Mouse (Mus musculus) mature B cell (primary cell): ENCODE results near the gene Liph.
"Not testable (repeated sequence)": the region's sequence is repeated elsewhere in the genome, so short reads cannot be mapped to it uniquely, and the experiment has no call there.

Experiments used
- in situ Hi-C: fragments of 300-500 bp; cut with MboI; formaldehyde crosslinking; loops from 2 replicates; pipeline ENCODE4 v1.14.3; 2019

Liph gene

DNA sequence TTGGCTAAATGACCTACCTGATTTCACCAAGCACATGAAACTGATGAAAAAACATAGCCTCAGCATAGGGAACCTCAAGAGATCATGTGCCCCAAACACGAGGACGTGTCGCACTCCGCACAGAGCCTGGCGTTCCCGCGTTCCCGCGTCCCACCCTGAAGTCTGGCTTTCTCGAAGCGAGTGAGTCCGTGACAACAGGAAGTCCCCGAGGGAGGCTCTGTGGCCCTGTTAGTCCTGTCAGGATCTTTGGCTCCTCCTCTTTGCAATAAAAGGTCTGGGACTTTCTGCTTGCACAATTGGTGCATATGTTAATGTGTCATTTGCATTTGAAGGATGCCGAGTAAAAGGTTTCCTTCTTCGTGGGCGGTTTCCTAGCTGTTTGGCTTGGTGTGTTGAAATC, at the start of gene Liph:
Gene Liph, minus strand, starts transcription at position 360 of the 400 bp plus-strand sequence.
- in situ Hi-C loops: no loop called here

DNA sequence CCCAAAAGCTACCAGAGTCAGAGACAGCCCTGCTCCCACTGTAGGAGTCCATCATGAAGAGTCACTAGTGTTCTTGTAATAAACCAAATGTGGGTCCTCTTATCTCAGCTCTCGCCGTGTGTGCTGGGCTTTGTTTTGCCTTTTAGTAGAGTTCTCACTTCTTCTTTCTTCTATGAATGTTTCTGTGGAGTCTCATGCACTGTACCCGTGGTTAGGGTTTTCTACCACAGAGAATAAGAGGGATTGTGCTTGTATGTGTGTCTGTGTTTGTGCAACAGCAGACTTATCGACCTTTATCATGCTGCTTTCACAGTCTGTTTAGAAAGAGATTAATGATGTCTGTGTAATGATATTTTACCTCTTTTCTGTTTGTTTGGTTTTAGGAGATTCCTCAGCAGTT, 48.4 kb upstream of the Liph start:
- in situ Hi-C loops: no loop called here

DNA sequence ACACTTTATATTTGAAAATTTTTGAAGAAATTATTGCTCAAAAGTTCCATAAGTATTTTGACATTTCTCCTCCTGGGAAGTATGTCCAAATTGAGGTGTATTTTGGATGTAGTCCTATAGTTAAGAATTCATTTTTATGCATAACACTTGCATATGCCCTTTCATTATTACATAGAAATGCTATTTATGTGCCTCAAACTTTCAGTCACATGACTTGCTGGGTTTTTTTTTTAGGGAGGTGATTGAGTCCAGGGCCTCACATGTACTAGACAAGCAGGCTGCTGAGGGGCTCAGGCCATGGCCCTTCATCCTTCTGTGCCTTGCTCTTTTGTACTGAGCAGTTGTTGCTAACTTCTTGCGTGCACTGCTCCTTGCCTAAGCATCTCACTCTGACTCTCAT, 44.5 kb upstream of the Liph start:
- in situ Hi-C loops: no loop called here

DNA sequence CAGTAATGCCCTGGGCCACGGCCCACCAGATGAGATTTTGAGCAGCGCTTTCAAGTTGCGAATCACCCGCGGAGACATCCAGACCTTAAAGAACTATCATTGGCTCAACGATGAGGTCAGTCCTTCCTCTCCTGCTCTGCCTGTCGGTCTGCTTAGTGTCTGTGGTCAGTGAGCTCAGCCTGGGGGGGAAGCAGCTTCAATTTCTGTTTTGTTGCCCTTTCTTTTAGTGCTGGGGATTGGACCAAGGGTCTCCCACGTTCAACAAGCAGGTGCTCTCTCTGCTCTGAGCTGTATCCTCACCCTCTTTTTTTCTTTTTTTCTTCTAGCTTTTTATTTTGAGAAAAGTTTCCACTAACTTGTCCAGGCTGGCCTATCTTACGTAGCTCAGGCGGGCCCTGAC, 43.1 kb upstream of the Liph start:
- in situ Hi-C loops: no loop called here

DNA sequence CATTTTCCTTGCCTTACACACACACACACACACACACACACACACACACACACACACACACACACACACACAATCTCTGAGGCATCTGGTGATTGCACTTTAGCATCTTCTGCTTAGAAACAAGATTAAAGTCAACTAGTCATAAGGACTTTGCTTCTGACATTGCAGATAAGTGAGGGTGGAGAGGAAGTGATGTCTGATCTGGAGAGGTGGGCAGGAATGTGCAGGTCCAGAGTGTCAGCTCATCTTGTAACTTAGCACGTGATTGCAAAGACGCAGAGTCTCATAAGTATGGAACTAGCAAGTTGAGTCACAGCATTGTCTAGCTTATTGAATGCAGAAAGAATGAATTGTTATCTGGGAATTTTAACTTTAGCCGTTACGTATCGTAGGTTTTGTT, 32.0 kb upstream of the Liph start:
- in situ Hi-C loops: no loop called here

DNA sequence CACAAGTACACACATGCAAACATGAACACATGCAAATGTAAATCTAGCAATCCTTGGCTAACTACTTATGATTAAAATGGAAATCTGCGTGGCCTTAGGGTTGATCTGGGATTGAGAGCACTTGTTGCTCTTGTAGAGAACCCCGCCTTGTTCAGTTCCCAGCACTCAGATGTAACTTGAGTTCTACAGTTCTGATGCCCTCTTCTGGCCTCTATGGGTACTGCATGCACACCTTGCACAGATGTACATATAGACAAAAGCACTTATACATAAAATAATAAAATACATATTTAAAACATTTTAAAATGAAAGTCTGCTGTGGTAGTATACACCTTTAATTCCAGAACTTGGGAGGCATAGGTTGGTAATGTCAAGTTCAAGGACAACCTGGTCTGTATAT, 26.7 kb upstream of the Liph start:
- in situ Hi-C loops: no loop called here

DNA sequence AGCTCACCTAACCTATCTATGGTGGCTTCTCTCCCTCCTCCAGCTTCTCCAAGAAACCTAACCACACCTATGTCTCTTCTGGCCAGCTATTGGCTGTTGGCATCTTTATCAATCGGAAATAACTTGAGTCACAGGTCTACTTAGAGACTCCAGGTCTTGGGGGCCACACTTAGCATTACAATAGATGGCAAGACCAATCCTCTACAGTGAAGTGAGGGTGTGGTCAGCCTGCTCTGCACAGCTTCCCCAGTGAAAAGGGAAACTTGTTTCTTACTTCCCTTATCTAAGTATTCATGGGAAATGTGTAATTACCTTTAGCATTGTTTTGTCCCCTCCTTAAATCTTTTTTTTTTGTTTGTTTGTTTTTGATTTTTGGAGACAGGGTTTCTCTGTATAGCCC, 20.1 kb upstream of the Liph start:
- in situ Hi-C loops: no loop called here

DNA sequence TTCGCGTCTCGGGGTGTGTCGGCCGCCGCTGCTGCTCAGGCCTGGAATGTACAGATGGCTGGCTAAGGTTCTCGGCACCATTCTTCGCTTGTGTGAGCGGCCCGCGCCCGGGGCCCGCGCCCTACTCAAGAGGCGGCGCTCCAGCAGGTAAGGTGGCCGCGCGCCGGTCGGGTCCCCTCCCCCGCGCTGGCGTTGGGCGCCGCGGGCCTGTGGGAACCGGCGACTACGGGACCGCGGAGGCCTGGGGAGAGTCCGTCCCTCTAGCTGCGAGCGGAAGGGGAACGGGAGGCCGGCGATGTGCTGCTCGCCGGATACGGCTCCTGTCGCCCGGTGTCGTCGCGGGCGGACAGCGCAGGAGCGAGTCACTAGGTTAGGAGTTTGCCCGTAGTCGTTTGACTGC, 14.1 kb upstream of the Liph start:
- in situ Hi-C loops: no loop called here

DNA sequence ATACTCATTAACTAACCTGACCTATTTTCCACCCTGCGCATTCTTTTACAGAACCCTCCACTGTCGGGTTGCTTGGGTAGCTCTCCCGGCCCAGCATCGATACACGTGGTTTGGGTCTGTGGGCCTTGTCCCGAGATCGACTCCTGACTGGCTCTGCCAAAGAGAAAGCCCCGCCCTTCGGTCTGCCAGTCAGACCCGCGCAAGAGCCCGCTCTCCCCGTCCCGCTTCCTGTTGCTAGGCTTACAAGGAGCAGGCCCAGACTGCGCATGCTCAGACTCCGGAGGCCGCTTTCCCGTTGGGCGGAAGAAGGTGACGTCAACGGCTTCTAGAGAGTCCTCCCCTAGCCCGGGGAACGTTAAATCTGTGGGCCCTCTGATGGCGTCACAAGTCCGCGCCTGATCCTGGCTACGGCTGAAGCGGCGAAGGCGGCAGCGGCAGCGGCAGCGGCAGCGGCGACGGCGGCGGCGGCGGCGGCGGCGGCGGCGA, 13.7 kb upstream of the Liph start, which contains the start of gene Senp2:
Gene Senp2, plus strand, starts transcription at position 386 of the 486 bp plus-strand sequence.
- in situ Hi-C loops: no loop called here

DNA sequence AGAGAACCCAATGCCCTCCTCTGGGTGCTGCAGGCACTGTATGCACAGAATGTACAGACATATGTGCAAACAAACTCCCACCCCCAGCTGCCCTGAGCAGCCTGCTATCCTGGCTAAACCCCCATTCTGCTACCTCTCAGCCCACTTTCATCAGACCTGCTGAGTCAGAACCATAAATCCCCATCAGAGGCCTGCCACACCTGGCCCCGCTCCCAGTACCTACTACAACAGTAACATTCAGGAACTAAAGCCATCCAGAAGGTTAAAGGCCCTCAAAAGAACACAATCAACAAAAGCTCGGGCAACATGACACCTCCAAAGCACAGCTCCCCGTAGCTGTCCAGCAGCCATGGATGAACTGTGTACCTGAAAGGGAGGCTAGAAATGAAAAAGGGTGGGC, 6.1 kb upstream of the Liph start:
- in situ Hi-C loops: no loop called here

DNA sequence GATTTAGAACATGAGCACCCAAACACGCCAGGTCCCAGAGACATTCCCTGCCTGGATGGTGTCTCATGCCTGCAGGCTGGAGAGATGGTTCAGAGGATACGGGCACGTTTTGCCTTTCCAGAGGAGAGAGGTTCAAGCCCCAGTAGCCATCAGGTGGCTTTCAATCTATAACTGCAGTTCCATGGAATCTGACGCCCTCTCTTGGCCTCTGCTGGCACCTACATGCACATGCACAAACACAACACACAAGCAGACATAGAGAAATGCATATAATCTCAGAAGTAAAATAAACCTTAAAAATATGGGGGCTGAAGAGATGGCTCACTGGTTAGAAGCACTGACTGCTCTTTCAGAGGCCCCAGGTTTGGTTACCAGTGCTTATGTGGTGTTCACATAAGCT, 5.7 kb upstream of the Liph start:
- in situ Hi-C loops: no loop called here

DNA sequence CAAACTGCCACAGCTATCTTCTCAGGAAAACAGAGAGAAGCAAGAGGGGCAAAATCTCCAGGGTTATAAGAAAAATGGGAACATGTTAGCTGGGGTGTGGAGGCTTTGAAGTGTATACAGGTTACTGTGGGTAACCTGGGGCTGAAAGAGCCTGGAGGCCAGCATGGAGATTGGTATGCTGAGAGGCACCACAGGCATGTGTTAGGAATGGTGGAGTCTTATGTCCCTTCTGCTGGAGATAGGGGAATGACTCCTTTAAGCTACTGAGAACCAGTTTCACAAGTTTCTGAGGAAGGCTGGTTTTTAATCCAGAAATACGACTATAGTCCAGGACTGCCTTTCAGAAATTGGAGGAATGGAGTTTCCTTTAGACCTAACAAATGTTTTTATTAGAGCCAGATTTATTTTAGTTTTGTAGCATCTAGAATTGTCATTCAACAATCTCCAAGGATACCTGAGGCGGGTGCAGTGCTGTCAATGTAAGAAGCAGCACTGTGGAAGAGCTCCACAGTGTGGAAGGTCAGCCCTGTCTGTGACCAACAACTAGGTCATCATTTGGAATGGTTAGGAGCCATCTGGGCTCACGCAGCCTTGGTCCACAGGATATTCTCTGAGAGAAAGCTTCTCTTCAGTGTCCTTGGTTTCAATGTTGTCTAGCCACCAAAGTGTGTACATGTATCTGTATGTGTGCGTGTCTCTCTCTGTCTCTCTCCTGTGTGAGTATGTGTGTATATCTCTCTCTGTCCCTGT, 4.7 kb upstream of the Liph start:
- in situ Hi-C loops: no loop called here

DNA sequence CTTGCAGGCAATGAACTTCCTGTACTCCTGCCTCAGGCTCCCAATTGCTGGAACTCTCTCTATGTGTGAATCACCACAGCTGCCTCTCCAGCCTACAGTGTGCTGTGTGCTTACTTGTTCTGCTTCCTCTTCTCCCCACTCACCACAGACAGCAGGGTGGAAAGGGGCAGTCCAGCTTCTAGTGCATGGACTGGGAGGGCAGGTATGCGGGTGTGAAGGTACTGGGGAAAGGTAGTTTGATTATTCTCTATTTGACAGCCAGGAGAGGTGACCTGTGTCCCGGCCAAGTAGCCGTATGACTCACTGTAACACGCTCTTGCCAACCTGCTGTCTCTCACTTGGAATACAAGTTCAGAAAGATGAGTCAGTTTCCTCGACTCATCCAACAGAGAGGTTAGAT, 2.6 kb upstream of the Liph start:
- in situ Hi-C loops: no loop called here

DNA sequence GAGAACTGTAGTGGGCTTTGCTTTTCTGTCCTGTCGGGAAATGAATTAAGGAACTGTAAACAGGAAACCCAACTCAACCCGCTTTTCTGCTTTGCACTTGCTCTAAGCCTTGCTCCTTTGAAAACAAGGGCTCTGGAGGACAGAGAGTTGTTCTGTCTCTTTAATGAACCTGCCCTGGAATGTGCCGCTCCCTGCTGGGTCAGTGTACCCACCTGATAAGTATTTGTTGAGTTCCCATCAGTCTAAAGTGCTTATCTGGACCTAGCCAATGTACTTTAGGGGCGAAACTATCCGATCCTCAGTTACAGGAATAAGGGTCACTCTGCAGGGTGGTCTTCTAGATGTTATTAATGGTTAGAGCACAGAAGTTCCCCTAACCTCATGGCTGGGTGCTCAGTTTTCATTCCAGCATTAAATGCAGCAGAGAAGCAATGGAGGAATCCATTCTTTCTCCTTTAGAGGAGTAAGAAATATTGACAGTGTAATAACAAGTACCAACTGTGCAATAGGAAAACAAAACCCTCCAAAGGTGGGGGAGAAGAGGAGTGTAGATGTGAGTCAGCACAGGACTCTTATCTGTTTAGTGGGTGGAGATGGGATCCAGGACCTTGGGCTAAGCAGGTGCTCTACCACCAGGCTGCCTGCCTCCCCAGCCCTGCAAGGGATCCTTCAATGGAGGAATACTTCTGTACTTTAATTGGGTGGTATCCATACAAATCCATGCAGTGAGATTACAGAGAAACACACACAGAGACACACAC, 1.6 kb upstream of the Liph start:
- in situ Hi-C loops: no loop called here

DNA sequence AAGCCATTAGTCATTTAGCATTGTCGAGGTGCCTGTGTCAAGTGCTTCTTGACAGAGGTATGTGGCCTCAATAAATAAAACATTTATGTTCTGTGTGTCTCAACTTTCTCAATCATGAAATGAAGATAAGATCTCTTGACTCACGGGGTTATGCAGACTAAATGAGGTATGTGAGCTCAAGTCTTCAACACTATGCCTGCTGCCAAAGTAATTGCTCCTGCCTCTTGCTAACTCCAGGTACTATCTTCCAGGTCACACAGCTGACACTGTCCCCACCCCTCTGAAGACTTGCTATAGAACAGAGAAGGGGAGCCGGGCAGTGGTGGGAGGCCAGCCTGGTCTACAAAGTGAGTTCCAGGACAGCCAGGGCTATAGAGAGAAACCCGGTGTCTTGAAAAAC, 939 bp upstream of the Liph start:
- in situ Hi-C loops: no loop called here

DNA sequence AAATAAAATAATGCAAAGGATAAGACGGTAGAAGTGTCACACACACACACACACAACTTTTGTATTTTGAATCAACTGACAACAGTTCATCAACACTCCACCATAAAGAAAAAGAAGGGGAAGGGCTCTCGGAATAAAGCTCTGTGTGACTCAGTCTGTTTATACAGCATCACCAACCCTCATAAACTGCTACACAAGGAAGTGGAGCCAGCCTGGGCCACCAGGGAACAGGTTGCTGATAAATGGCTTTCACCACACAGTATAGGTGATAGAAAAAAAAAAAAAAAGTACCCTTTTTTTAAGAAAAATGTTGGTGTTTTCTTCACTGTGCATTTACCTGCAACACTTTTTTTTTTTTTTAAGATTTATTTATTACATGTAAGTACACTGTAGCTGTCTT, 3.7 kb downstream of the Liph start:
- in situ Hi-C loops: no loop called here

DNA sequence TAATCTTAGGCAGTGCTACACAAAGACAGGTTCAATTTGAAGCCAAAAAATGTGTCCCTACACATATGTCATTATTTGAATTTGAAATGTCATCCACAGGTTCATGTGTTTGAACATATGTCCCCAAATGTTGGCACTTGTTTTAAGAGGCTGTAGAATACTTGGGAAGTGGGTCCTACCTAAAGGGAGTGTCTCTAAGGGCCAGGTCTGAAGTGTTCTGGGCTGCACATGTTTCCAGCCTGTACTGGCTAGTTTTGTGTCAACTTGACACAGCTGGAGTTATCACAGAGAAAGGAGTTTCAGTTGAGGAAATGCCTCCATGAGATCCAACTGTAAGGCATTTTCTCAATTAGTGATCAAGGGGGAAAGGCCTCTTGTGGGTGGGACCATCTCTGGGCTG, 4.6 kb downstream of the Liph start:
- in situ Hi-C loops: not testable (repeated sequence)

DNA sequence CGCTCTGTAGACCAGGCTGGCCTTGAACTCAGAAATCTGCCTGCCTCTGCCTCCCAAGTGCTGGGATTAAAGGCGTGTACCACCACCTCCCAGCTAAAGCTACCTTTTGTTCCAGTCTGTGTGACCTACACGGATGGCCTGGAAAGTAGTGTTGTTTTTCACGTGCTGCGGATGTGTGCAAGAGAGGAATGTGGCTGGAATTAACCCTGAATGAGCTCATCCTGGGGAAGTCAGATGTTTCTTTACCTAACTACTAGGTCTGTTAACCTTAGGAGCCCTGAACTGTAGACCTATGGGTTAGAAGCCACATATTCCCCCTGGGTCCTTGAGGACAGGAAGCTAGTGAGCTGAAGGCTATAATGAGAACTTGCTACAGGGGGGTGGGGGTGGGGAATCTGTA, 7.5 kb downstream of the Liph start:
- in situ Hi-C loops: no loop called here

DNA sequence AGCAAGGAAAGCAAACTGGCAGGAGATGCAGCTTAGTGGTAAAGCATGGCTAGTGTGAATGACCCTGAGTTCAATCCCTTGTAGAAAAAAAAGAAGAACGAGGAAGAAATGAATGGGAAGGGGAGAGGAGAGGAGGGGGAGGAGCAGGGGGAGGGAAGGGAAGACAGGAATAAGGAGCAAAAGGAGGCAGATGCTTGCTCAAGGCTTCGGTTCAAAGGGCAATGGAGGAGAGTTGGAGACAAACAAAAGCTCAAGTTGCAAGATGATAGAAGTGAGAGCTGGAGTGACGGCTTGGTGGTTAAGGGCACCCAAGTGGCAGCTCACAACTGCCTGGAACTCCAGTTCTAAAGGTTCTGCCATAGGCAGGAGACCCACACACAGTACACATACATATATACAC, 9.3 kb downstream of the Liph start:
- in situ Hi-C loops: no loop called here

DNA sequence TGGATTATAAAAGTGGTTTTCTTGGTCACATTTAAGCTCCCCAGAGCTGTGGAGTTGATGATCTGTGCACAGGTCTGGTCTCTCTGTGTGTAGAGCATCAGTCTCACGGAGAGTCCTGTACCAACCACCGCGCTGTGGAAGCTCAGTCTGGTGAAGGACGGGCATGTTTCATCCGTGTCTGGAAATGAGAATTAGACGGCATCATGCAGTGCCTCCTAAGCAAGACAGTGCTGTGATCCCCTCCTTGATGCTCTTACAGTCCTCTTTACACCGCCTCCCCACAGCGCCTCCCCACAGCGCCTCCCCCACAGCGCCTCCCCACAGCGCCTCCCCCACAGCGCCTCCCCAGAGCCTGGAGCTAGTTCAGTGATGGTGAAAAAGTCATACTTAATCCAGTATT, 11.4 kb downstream of the Liph start:
- in situ Hi-C loops: no loop called here

DNA sequence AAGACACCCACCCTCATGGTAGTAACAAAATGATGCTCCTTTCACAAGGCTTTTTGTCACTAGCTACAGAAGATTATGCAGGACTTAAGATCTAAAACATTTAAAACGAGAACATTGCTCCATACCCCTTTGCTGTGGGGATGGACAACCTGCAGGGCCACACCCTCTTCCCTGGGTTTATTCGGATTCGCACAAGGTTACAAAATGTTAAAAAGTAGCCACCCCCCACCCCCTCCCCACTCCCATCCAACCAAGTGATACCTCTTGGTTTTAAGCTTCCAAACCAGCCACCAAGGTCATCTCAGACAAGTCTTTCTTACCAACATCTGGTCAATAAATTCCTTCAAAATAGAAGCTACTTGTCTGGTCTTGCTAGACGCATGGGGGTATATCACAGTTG, 11.9 kb downstream of the Liph start:
- in situ Hi-C loops: no loop called here

DNA sequence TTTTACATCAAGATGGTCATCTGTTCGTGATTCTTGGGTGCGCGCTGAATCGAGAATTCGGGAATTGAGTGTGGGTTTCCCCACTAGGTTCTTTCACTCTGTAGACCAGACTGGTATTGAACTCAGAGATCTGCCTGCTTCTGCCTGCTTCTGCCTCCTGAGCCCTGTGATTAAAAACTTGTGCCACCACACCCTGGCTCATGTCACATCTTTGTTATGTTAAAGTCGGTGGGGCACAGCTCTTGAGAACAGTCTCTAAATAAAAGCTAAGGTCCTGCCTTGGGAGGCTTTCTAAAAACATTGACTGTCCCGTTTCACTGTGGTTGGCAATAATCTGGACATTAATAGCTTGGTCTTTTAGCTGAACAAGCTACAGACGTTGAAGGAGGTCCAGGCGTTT, 12.3 kb downstream of the Liph start:
- in situ Hi-C loops: no loop called here

DNA sequence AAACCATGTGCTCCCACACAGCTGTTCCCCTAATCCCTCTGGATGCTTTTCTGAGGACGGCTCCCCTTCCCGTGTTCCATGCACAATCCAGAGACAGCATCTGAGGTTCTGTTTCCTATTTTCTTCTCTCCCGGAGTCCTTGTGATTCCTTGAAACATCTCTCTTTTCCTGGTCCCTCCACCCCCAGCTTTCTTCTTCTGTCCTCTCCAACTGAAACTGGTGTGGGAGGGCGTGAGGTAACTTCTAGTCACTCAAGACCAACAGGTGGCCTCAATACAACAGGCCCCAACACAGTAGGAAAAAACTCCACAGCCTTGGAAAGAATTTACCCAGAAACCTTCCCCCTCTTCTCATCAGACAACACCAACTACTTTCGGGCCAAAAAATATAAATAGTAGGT, 18.1 kb downstream of the Liph start:
- in situ Hi-C loops: no loop called here

DNA sequence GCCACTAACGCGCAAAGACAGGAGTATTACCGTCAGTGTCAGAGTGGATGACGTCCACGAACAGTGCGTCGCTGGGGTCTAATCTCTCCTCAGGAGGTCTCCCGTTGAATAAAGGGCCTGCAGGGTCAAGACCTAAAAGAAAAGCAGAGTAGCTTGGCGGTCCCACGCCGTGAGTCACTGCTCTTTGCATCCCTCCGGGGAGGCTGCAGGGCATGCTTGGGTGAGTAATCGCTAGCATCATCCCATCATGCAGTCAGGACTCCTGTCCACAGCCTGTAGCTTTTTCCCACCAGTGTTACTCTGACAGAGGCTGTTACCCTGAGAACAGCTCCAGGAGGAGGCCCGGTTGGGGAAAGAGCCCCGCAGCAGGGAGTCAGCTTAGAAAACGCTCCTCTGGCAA, 19.3 kb downstream of the Liph start:
- in situ Hi-C loops: no loop called here
